Mouse (Mus musculus) MEL (cell line): ENCODE data around the gene Prm2.

Source experiments
- CTCF ChIP-seq, 3 experiments: IDR thresholded peaks in 2 of 3; conservative IDR thresholded peaks in 1 of 3; 2 replicates each; pipeline ENCODE4 v1.5.1; 2011 to 2012; ENCODE audit warnings: low read length in 3 of 3, low read depth in 2 of 3, mild to moderate bottlenecking in 2 of 3, improper control_type of control experiment in 1 of 3, inconsistent platforms in 1 of 3, mixed read lengths in 1 of 3, moderate library complexity in 1 of 3; ENCODE audit not compliant: control insufficient read depth in 1 of 3, insufficient read depth in 1 of 3, poor library complexity in 1 of 3, severe bottlenecking in 1 of 3
- GATA1 ChIP-seq: IDR thresholded peaks from 2 replicates; pipeline ENCODE4 v1.6.1; 2011; ENCODE audit warnings: low read depth, low read length, improper control_type of control experiment
- KAT2A ChIP-seq: conservative IDR thresholded peaks from 2 replicates; pipeline ENCODE4 v1.6.1; 2012; ENCODE audit warnings: low read depth, low read length, improper control_type of control experiment, inconsistent platforms
- POLR2A ChIP-seq, 2 experiments: IDR thresholded peaks; 2 replicates each; pipeline ENCODE4 v1.6.1; 2011 to 2012; ENCODE audit warnings: low read length in 2 of 2, mild to moderate bottlenecking in 2 of 2, control low read depth in 1 of 2, improper control_type of control experiment in 1 of 2, low read depth in 1 of 2, moderate library complexity in 1 of 2; ENCODE audit not compliant: control insufficient read depth in 1 of 2, insufficient read depth in 1 of 2, poor library complexity in 1 of 2
- POLR2AphosphoS2 ChIP-seq: IDR thresholded peaks from 2 replicates; pipeline ENCODE4 v1.6.1; 2011; ENCODE audit warnings: low read length, improper control_type of control experiment
- ZKSCAN1 ChIP-seq: IDR thresholded peaks from 2 replicates; pipeline ENCODE4 v1.6.1; 2012; ENCODE audit warnings: low read depth, mild to moderate bottlenecking, inconsistent platforms, low read length, improper control_type of control experiment, moderate library complexity

- TF ChIP-seq CTCF (IDR thresholded peaks at IDR 0.05 in 2 of 3, conservative IDR thresholded peaks at IDR 0.05 in 1 of 3; ENCODE audit: control insufficient read depth in 1 of 3, insufficient read depth in 1 of 3, low read depth in 2 of 3, low read length in 3 of 3, poor library complexity in 1 of 3, severe bottlenecking in 1 of 3) (no peak), ZKSCAN1 (no peak), POLR2AphosphoS2 (no peak), POLR2A (IDR thresholded peaks at IDR 0.05; ENCODE audit: control insufficient read depth in 1 of 2, insufficient read depth in 1 of 2, low read depth in 1 of 2, low read length in 2 of 2, poor library complexity in 1 of 2) (no peak), GATA1 (no peak), KAT2A (no peak)
Measured at GRCm38 (mm10) chr16:10825840-10826239, 29.9 kb upstream of the Prm2 start.
